Mouse (Mus musculus) MN1 (cell line): ENCODE data around the gene Cdsn.

Experiments
- DNase-seq: peaks from one replicate; pipeline ENCODE4 v3.0.0-alpha.2; 2016; ENCODE audit warnings: low spot score

Cdsn gene

GRCm38 (mm10) chr17:35570836-35571235 lies 18.9 kb downstream of the Cdsn start:
- no peak for DNase-seq

GRCm38 (mm10) chr17:35571477-35571876 lies 19.5 kb downstream of the Cdsn start:
- no peak for DNase-seq

GRCm38 (mm10) chr17:35578211-35578610 lies 26.3 kb downstream of the Cdsn start:
- DNase-seq = peak; percentile 87

- no peak for DNase-seq
Measured at GRCm38 (mm10) chr17:35582900-35583299, 31.0 kb downstream of the Cdsn start.

GRCm38 (mm10) chr17:35584330-35584937 lies 32.5 kb downstream of the Cdsn start:
- peak; percentile 88 for DNase-seq

- no peak for DNase-seq
Measured at GRCm38 (mm10) chr17:35587291-35587690, 35.4 kb downstream of the Cdsn start.

GRCm38 (mm10) chr17:35588387-35588786 lies 36.5 kb downstream of the Cdsn start:
- DNase-seq = no peak

- DNase-seq = peak; percentile 94
Measured at GRCm38 (mm10) chr17:35590410-35591218, 38.7 kb downstream of the Cdsn start.

GRCm38 (mm10) chr17:35591219-35591578 lies 39.3 kb downstream of the Cdsn start:
- no peak for DNase-seq

- no peak for DNase-seq
Measured at GRCm38 (mm10) chr17:35591731-35592130, 39.8 kb downstream of the Cdsn start.

GRCm38 (mm10) chr17:35592131-35592530 lies 40.2 kb downstream of the Cdsn start:
- no peak for DNase-seq

GRCm38 (mm10) chr17:35593786-35594185 lies 41.9 kb downstream of the Cdsn start:
- DNase-seq = no peak

GRCm38 (mm10) chr17:35594456-35594855 lies 42.5 kb downstream of the Cdsn start:
- no peak for DNase-seq

- no peak for DNase-seq
Measured at GRCm38 (mm10) chr17:35597399-35597798, 45.5 kb downstream of the Cdsn start.

GRCm38 (mm10) chr17:35601249-35601648 lies 49.3 kb downstream of the Cdsn start, which contains the start of gene Sfta2:
Gene Sfta2, plus strand, starts transcription at chr17:35601549.
- DNase-seq = no peak

- DNase-seq = no peak
Measured at GRCm38 (mm10) chr17:35601736-35602354, 49.9 kb downstream of the Cdsn start.
